Mouse (Mus musculus) heart, postnatal 0 days (tissue): ENCODE measurements around the gene Hypk. TPM values are rescaled to one million over a fixed set of nuclear protein-coding genes. Genes with fewer than 3 reads are reported as not detected.

Source experiments
- ATAC-seq: fragments of 200-750 bp; cut with Nextera tagmentation; 2 replicates; pipeline ENCODE4 v1.8.0; 2017; ENCODE audit warnings: low read depth, moderate number of reproducible peaks, moderate library complexity; ENCODE audit not compliant: insufficient read depth
- DNase-seq: peaks from one replicate; pipeline ENCODE4 v3.0.0-alpha.2; 2016; ENCODE audit warnings: low spot score
- H3K27ac ChIP-seq: fragments of 300-500 bp; sonication (generic); 2 replicates; pipeline ENCODE4 v1.5.1; 2014; ENCODE audit warnings: low read depth, mild to moderate bottlenecking
- H3K27me3 ChIP-seq: fragments of 300-500 bp; sonication (generic); 2 replicates; pipeline ENCODE4 v1.6.1; 2014; ENCODE audit warnings: low read length, mixed read lengths; ENCODE audit not compliant: control insufficient read depth, insufficient read depth
- H3K36me3 ChIP-seq: fragments of 300-500 bp; sonication (generic); replicated peaks from 2 replicates; pipeline ENCODE4 v1.6.1; 2014; ENCODE audit warnings: low read length, mixed read lengths; ENCODE audit not compliant: control insufficient read depth, insufficient read depth
- H3K4me1 ChIP-seq: fragments of 300-500 bp; sonication (generic); 2 replicates; pipeline ENCODE4 v1.6.1; 2014; ENCODE audit warnings: antibody characterized with exemption; ENCODE audit not compliant: control insufficient read depth, insufficient read depth
- H3K4me2 ChIP-seq: fragments of 300-500 bp; sonication (generic); 2 replicates; pipeline ENCODE4 v1.6.1; 2014; ENCODE audit warnings: low read depth, mild to moderate bottlenecking, low read length, moderate library complexity
- H3K4me3 ChIP-seq: fragments of 300-500 bp; sonication (generic); 2 replicates; pipeline ENCODE4 v1.5.1; 2014; ENCODE audit warnings: low read depth, low read length
- H3K9ac ChIP-seq: fragments of 300-500 bp; sonication (generic); replicated peaks from 2 replicates; pipeline ENCODE4 v1.6.1; 2014; ENCODE audit warnings: low read depth, low read length, mixed read lengths
- H3K9me3 ChIP-seq: fragments of 300-500 bp; sonication (generic); replicated peaks from 2 replicates; pipeline ENCODE4 v1.6.1; 2016; ENCODE audit warnings: low read length; ENCODE audit not compliant: control insufficient read depth
- CTCF ChIP-seq: IDR thresholded peaks from 2 replicates; pipeline ENCODE4 v1.5.1; 2016; ENCODE audit warnings: antibody characterized with exemption, control low read depth, low read depth
- EP300 ChIP-seq: IDR thresholded peaks from 2 replicates; pipeline ENCODE4 v1.6.1; 2016; ENCODE audit warnings: antibody characterized with exemption, low read depth
- WGBS: fragments of 180-500 bp; shearing (Covaris S2); extraction: QIAGEN DNeasy Blood & Tissue Kit; methylation state at CpG from one replicate; pipeline ENCODE4 v1.1.7; 2014; 5-methylcytosine and 5-hydroxymethylcytosine counted together
- polyA plus RNA-seq: library from polyadenylated mRNA; unstranded; fragments of >200 nt; fragmentation: Nextera tagmentation; extraction: Ambion mirVana; gene quantifications from 2 replicates; pipeline ENCODE4 v1.2.1, GENCODE M21; 2015
- total RNA-seq: library from RNA; depleted of rRNA; stranded (reverse); fragments of >200 nt; gene quantifications from 2 replicates; pipeline ENCODE4 v1.2.3, GENCODE M21; 2014; ENCODE audit warnings: low replicate concordance

Gene Hypk
- total and polyA plus RNA-seq, 2 experiments from 2014 or later = 4.1 to 105 TPM

DNA sequence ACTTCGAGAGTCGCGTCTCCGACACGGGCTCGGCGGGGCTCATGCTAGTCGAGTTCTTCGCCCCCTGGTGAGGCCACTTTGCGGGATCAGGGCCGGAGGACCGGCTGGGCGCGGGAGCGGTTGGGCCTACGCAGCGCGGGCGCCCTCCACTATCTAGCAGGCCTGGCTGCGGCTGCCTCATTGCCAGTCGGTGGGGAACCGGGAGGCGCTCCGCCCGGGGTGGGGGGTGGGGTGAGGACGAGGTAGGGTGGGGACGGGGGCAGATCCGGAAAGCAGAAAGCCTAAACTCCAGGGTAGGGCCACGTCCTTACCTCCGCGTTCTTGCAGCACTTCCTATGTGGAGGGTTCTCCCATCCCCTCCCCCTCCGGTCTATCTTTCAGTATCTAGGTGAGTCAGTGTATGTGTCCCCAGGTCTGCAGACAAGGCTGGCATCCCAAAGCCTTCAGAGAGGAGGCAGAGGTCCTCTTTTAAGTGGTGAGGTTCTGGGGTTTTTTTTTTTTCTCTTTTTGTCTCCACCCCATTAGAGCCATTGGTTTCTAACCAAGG, 38.9 kb upstream of the Hypk start:
- ATAC-seq (peak; percentile 10), DNase-seq (peak; percentile 27)
- Histone ChIP-seq H3K27ac (peak overlapping the region; percentile 97), H3K4me3 (peak overlapping the region; percentile 80), H3K27me3 (no peaks in the 10 kb centered on the region), H3K9me3 (no peaks in the 10 kb centered on the region), H3K4me1 (peaks cover 19% of the 10 kb centered on the region; the same call in 1 of the 2 replicates), H3K9ac (peak overlapping the region; percentile 91), H3K36me3 (peaks cover 19% of the 10 kb centered on the region), H3K4me2 (peak overlapping the region; percentile 72)
- TF ChIP-seq EP300 (no peak), CTCF (no peak)
- WGBS = 0% methylated on average over 32 of the region's 32 CpGs

DNA sequence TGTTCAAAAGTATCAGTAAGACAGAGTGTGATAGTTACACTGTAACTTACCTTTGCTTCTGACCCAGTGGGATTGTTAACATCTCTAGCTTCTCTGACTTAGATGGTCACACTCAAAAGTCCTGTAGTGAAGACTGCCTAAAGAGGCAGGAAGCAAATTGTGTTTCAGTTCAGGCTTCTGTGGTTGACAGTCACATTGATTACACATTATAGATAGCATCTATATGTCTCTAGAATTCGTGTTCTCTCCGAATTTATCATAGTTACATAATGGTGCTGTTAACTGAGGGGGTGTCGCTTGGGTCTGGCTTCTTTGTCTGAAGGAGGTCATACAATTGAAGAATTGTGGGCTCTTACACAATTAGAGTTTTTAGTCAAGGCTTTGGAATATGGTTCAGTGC, 38.0 kb upstream of the Hypk start:
- ATAC-seq = no peak
- Histone ChIP-seq H3K27me3 (no peaks in the 10 kb centered on the region), H3K4me3 (peak overlapping the region; percentile 80), H3K36me3 (peaks cover 25% of the 10 kb centered on the region), H3K9ac (peak overlapping the region; percentile 91), H3K4me2 (peak overlapping the region; percentile 72), H3K4me1 (peaks cover 19% of the 10 kb centered on the region; the same call in 1 of the 2 replicates), H3K9me3 (no peaks in the 10 kb centered on the region), H3K27ac (no peak overlapping the region)
- WGBS = 33% methylated on average over 3 of the region's 3 CpGs
- DNase-seq = no peak
- no peak for TF ChIP-seq CTCF
- TF ChIP-seq EP300 = no peak

DNA sequence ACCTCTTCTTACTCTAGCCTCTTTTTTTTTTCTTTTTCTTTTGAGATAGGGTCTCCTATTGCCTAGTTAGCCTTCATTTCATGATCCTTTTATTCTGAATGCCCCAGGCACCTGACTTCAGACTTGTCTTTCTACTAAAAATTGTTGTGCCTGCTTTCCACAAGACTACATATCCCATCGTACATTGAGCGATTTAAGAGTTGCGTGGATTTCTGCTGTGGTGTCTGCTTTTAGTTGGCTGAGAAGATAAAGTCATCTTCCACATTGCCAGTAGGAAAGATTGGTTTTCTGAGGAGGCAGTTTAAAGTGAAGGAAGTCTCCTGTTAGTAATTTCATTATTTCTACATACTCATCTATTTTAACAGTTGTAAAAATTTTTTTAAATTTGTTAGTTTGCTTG, 37.5 kb upstream of the Hypk start:
- no peak for DNase-seq
- Histone ChIP-seq H3K4me1 (peaks cover 19% of the 10 kb centered on the region; the same call in 1 of the 2 replicates), H3K36me3 (peaks cover 28% of the 10 kb centered on the region), H3K4me2 (peak overlapping the region; percentile 72), H3K9me3 (no peaks in the 10 kb centered on the region), H3K4me3 (peak overlapping the region; percentile 80), H3K27me3 (no peaks in the 10 kb centered on the region), H3K9ac (peak overlapping the region; percentile 25; the same call in 1 of the 2 replicates), H3K27ac (no peak overlapping the region)
- WGBS = 48% methylated on average over 3 of the region's 3 CpGs
- no peak for ATAC-seq
- TF ChIP-seq EP300 (no peak), CTCF (no peak)

DNA sequence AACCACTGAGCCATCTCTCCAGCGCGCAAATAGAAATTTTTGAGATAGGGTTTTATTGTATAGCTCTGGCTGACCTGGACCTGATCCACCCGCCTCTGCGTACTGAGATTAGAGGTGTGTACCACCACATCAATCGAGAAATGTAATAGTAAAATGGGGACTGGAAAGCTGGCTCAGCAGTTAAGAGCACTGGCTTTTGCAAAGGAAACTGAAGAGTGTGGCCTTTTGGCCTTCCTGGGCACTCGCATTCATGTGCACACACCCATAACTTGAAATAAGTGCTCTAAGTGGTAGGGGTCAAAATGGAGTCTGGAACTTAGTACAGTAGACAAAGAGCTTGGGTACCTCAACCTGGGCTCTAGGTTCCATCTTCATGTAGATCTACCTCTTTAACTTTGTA, 36.7 kb upstream of the Hypk start:
- DNase-seq (no peak), ATAC-seq (no peak)
- Histone ChIP-seq H3K36me3 (peaks cover 35% of the 10 kb centered on the region), H3K9ac (0 out of 2 replicates have a peak overlapping the region, but pooled peaks have one; percentile 1), H3K9me3 (no peaks in the 10 kb centered on the region), H3K4me3 (no peak overlapping the region), H3K27me3 (no peaks in the 10 kb centered on the region), H3K4me1 (peaks cover 19% of the 10 kb centered on the region; the same call in 1 of the 2 replicates), H3K4me2 (no peak overlapping the region), H3K27ac (no peak overlapping the region)
- 74% methylated on average over 6 of the region's 6 CpGs for WGBS
- TF ChIP-seq EP300 (no peak), CTCF (no peak)

DNA sequence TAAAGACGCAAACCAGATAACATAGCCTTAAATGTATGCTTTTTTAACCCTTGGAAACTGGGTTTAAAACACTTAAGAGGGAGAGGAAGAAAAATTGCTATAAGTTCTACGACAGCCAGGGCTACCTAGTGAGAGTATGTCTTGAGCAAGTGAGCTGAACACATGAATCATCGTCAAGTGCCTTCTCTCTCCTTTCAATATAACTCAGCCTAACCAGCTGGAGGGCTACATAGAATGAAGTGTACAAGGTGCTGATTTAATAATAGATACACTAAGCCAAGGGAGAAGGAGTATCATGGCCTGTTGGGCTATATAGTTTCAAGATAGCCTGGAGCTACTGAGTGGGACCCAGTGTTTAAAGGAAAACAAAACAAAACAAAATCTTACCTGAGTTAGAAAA, 34.6 kb upstream of the Hypk start:
- H3K4me2 ChIP-seq = no peak overlapping the region
- ATAC-seq (no peak), DNase-seq (no peak)
- 80% methylated on average over 3 of the region's 3 CpGs for WGBS
- TF ChIP-seq CTCF = no peak
- no peak for TF ChIP-seq EP300
- H3K27ac ChIP-seq = no peak overlapping the region
- H3K9me3 ChIP-seq = no peaks in the 10 kb centered on the region
- peaks cover 19% of the 10 kb centered on the region; the same call in 1 of the 2 replicates for H3K4me1 ChIP-seq
- H3K9ac ChIP-seq = no peak overlapping the region
- H3K27me3 ChIP-seq = no peaks in the 10 kb centered on the region
- H3K4me3 ChIP-seq = no peak overlapping the region
- peaks cover 56% of the 10 kb centered on the region for H3K36me3 ChIP-seq

DNA sequence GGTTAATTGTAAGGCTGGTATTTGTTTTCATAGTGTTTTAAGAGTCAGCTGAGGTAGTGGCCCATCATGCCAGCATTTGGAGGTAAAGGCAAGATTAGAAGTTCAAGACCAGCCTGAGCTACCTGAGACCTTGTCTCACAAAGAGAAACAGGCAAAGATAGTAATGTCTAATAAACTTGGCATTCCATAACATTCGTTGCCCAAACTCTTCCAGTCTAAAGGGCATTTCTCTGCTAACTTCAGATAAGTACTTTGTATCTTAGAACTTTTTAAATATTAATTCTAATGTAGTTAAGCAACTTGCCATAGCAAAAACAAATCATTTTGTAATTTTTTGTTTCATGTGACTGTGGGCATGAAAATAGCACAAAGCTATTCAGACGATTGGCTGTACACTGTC, 29.9 kb upstream of the Hypk start:
- Histone ChIP-seq H3K9me3 (no peaks in the 10 kb centered on the region), H3K9ac (no peak overlapping the region), H3K4me2 (no peak overlapping the region), H3K27me3 (no peaks in the 10 kb centered on the region), H3K36me3 (peaks cover 80% of the 10 kb centered on the region), H3K27ac (no peak overlapping the region), H3K4me3 (no peak overlapping the region), H3K4me1 (no peaks in the 10 kb centered on the region)
- ATAC-seq (no peak), DNase-seq (no peak)
- WGBS = 90% methylated on average over 2 of the region's 2 CpGs
- TF ChIP-seq EP300 (no peak), CTCF (no peak)
